Mouse (Mus musculus) limb, embryonic 14.5 days (tissue): ENCODE measurements at regions not wholly inside any gene's neighbourhood (a gene's known extent, or its start where the extent isn't known, plus 50 kb on each side); places are given as distances from the start of the nearest gene placed in this dataset.

ENCODE experiments used
- ATAC-seq: fragments of 200-750 bp; cut with Nextera tagmentation; 2 replicates; pipeline ENCODE4 v1.8.0; 2017; ENCODE audit warnings: low read depth, moderate number of reproducible peaks, moderate TSS enrichment; ENCODE audit not compliant: low FRiP score
- DNase-seq: peaks from one replicate; pipeline ENCODE4 v3.0.0-alpha.2; 2015; ENCODE audit warnings: low spot score
- H3K27ac ChIP-seq: fragments of 300-500 bp; sonication (generic); replicated peaks from 2 replicates; pipeline ENCODE4 v1.5.1; 2014; ENCODE audit warnings: low read depth, mild to moderate bottlenecking, low read length, moderate library complexity, mixed read lengths
- H3K27me3 ChIP-seq: fragments of 300-500 bp; sonication (generic); 2 replicates; pipeline ENCODE4 v1.6.1; 2014; ENCODE audit warnings: low read length, mixed read lengths; ENCODE audit not compliant: control insufficient read depth, insufficient read depth
- H3K36me3 ChIP-seq: fragments of 300-500 bp; sonication (generic); 2 replicates; pipeline ENCODE4 v1.6.1; 2014; ENCODE audit warnings: mild to moderate bottlenecking, low read length, moderate library complexity, mixed read lengths; ENCODE audit not compliant: control insufficient read depth, insufficient read depth
- H3K4me1 ChIP-seq: fragments of 300-500 bp; sonication (generic); 2 replicates; pipeline ENCODE4 v1.6.1; 2014; ENCODE audit warnings: antibody characterized with exemption, low read length, mixed read lengths; ENCODE audit not compliant: control insufficient read depth, insufficient read depth
- H3K4me2 ChIP-seq: fragments of 300-500 bp; sonication (generic); replicated peaks from 2 replicates; pipeline ENCODE4 v1.6.1; 2014; ENCODE audit warnings: low read depth, mild to moderate bottlenecking, low read length, moderate library complexity; ENCODE audit not compliant: severe bottlenecking
- H3K4me3 ChIP-seq: fragments of 300-500 bp; sonication (generic); replicated peaks from 2 replicates; pipeline ENCODE4 v1.5.1; 2014; ENCODE audit warnings: low read length
- H3K9ac ChIP-seq: fragments of 300-500 bp; sonication (generic); 2 replicates; pipeline ENCODE4 v1.6.1; 2014; ENCODE audit warnings: mild to moderate bottlenecking, low read depth, low read length, moderate library complexity; ENCODE audit not compliant: severe bottlenecking
- H3K9me3 ChIP-seq: fragments of 300-500 bp; sonication (generic); 2 replicates; pipeline ENCODE4 v1.6.1; 2016; ENCODE audit warnings: low read length; ENCODE audit not compliant: control insufficient read depth
- POLR2A ChIP-seq: fragments of 200-500 bp; IDR thresholded peaks from 2 replicates; pipeline ENCODE4 v1.8.0; 2012; ENCODE audit warnings: inconsistent platforms, mild to moderate bottlenecking, moderate library complexity, borderline replicate concordance; ENCODE audit not compliant: insufficient read depth, insufficient read length; ENCODE audit errors: extremely low read depth
- WGBS: fragments of 180-500 bp; shearing (Covaris S2); extraction: QIAGEN DNeasy Blood & Tissue Kit; methylation state at CpG from one replicate; pipeline ENCODE4 v1.1.7; 2014; 5-methylcytosine and 5-hydroxymethylcytosine counted together

- Histone ChIP-seq H3K4me2 (no peak overlapping the region), H3K9ac (no peak overlapping the region), H3K36me3 (no peaks in the 10 kb centered on the region), H3K4me3 (no peak overlapping the region), H3K27me3 (no peaks in the 10 kb centered on the region), H3K9me3 (no peaks in the 10 kb centered on the region), H3K27ac (no peak overlapping the region), H3K4me1 (no peaks in the 10 kb centered on the region)
- 74% methylated on average over 7 of the region's 7 CpGs for WGBS
- no peak for ATAC-seq
- TF ChIP-seq POLR2A = no peak
- no peak for DNase-seq
Observed at GRCm38 (mm10) chr6:135433753-135434152, 71.4 kb downstream of the Emp1 start.

GRCm38 (mm10) chr6:135436315-135436714 lies 74.0 kb downstream of the Emp1 start:
- peaks cover 4% of the 10 kb centered on the region; the same call in 1 of the 2 replicates for H3K4me1 ChIP-seq
- H3K4me2 ChIP-seq = no peak overlapping the region
- no peak for ATAC-seq
- H3K9ac ChIP-seq = no peak overlapping the region
- no peak for TF ChIP-seq POLR2A
- H3K36me3 ChIP-seq = no peaks in the 10 kb centered on the region
- H3K4me3 ChIP-seq = no peak overlapping the region
- 82% methylated on average over 4 of the region's 4 CpGs for WGBS
- H3K9me3 ChIP-seq = no peaks in the 10 kb centered on the region
- DNase-seq = no peak
- H3K27me3 ChIP-seq = no peaks in the 10 kb centered on the region
- H3K27ac ChIP-seq = no peak overlapping the region

GRCm38 (mm10) chr6:135438271-135438670 lies 75.9 kb downstream of the Emp1 start:
- no peak for ATAC-seq
- 89% methylated on average over 3 of the region's 3 CpGs for WGBS
- Histone ChIP-seq H3K4me3 (no peak overlapping the region), H3K27ac (no peak overlapping the region), H3K4me2 (no peak overlapping the region), H3K9me3 (no peaks in the 10 kb centered on the region), H3K27me3 (no peaks in the 10 kb centered on the region), H3K4me1 (peaks cover 6% of the 10 kb centered on the region; the same call in 1 of the 2 replicates), H3K9ac (no peak overlapping the region), H3K36me3 (no peaks in the 10 kb centered on the region)
- DNase-seq = no peak
- no peak for TF ChIP-seq POLR2A

GRCm38 (mm10) chr6:135441126-135441871 lies 79.0 kb downstream of the Emp1 start:
- no peaks in the 10 kb centered on the region for H3K36me3 ChIP-seq
- H3K4me3 ChIP-seq = no peak overlapping the region
- H3K4me1 ChIP-seq = peaks cover 14% of the 10 kb centered on the region
- H3K4me2 ChIP-seq = no peak overlapping the region
- H3K27me3 ChIP-seq = no peaks in the 10 kb centered on the region
- 41% methylated on average over 11 of the region's 11 CpGs for WGBS
- ATAC-seq (no peak; the same call in 1 of the 2 replicates), DNase-seq (peak; percentile 15)
- H3K27ac ChIP-seq = no peak overlapping the region
- H3K9me3 ChIP-seq = no peaks in the 10 kb centered on the region
- TF ChIP-seq POLR2A = no peak
- no peak overlapping the region for H3K9ac ChIP-seq

GRCm38 (mm10) chr6:135444661-135445060 lies 82.3 kb downstream of the Emp1 start:
- WGBS = 2% methylated on average over 11 of the region's 11 CpGs
- H3K4me2 ChIP-seq = peak overlapping the region; percentile 13
- no peak overlapping the region for H3K4me3 ChIP-seq
- DNase-seq (peak; percentile 92), ATAC-seq (peak; percentile 87)
- peaks cover 14% of the 10 kb centered on the region for H3K4me1 ChIP-seq
- no peaks in the 10 kb centered on the region for H3K9me3 ChIP-seq
- H3K36me3 ChIP-seq = no peaks in the 10 kb centered on the region
- H3K27me3 ChIP-seq = no peaks in the 10 kb centered on the region
- no peak overlapping the region for H3K9ac ChIP-seq
- TF ChIP-seq POLR2A = no peak
- no peak overlapping the region for H3K27ac ChIP-seq
